Comparison of ENCODE assay signal across 9 mouse cellular contexts in genomic region chr7:27184964-27185363, GRCm38 (mm10). TPM values are rescaled to one million over a fixed set of nuclear protein-coding genes. Genes with fewer than 3 reads are reported as not detected.
DNase-seq lines count a peak whose midpoint lies in the region; ATAC-seq and TF ChIP-seq lines count a peak whose summit lies in the region.
"Had no signal": no experiment of that assay in that cellular context is flagged by ENCODE, and none has a peak within 500 bp of the region (broad histone marks: within the 10 kb centered on the region; RNA-seq: fewer than 3 reads in every experiment).

No protein-coding gene starts in this region.

- ATAC-seq in megakaryocyte progenitor cell, adult 5-6 weeks (replicated peaks; ENCODE audit: poor library complexity): peak; percentile 96
- ATAC-seq in hindbrain, embryonic 12.5 days (ENCODE audit: low FRiP score): no peak

- H3K27ac ChIP-seq in layer of hippocampus, adult 2 months: no peak overlapping the region
- no peak overlapping the region for H3K27ac ChIP-seq in ES-E14 (ENCODE audit: insufficient read depth, low read depth, low read length, poor library complexity, severe bottlenecking)
- H3K27ac ChIP-seq in hindbrain, embryonic 12.5 days: no peak overlapping the region
- H3K27ac ChIP-seq: heart, embryonic 15.5 days had no signal

- TF ChIP-seq CTCF in layer of hippocampus, adult 2 months (conservative IDR thresholded peaks at IDR 0.05): peak; percentile 77
- TF ChIP-seq CTCF in brain, embryonic 14.5 days (IDR thresholded peaks at IDR 0.05; ENCODE audit: borderline replicate concordance, extremely low read depth, insufficient read depth, insufficient read length): peak; percentile 73

- TF ChIP-seq POLR2A in brain, embryonic 14.5 days (IDR thresholded peaks at IDR 0.05; ENCODE audit: borderline replicate concordance, extremely low read depth, insufficient read depth, insufficient read length, poor library complexity, severe bottlenecking): no peak

- 72% methylated on average over 3 of the region's 3 CpGs for WGBS in hindbrain, embryonic 12.5 days

- peaks cover 6 to 27% of the 10 kb centered on the region in 2 experiments for H3K4me1 ChIP-seq in ES-E14 (ENCODE audit: control insufficient read depth in 2 of 2, insufficient read depth in 2 of 2, low read length in 2 of 2, poor library complexity in 1 of 2)
- H3K4me1 ChIP-seq in hindbrain, embryonic 12.5 days: 0 out of 2 replicates have a peak, but pooled peaks cover 2% of the 10 kb centered on the region

- H3K27me3 ChIP-seq in hindbrain, embryonic 12.5 days: no peaks in the 10 kb centered on the region
- H3K27me3 ChIP-seq: heart, embryonic 15.5 days had no signal

- H3K4me2 ChIP-seq in hindbrain, embryonic 12.5 days (replicated peaks): no peak overlapping the region
- H3K4me2 ChIP-seq: heart, embryonic 15.5 days had no signal

- H3K4me3 ChIP-seq in layer of hippocampus, adult 2 months: no peak overlapping the region
- no peak overlapping the region for H3K4me3 ChIP-seq in ES-E14 (ENCODE audit: insufficient read depth in 1 of 2, low read depth in 1 of 2, low read length in 2 of 2, poor library complexity in 1 of 2, severe bottlenecking in 1 of 2)
- H3K4me3 ChIP-seq in hindbrain, embryonic 12.5 days: no peak overlapping the region
- H3K4me3 ChIP-seq: heart, embryonic 15.5 days had no signal

- DNase-seq in layer of hippocampus, adult 2 months (ENCODE audit: low spot score in 2 of 2): no peak
- DNase-seq in layer of hippocampus, adult 11-12 months (ENCODE audit: low spot score): no peak
- DNase-seq in ES-E14 (ENCODE audit: low read depth, low spot score): peak; percentile 78
- DNase-seq in brain, embryonic 14.5 days (ENCODE audit: low read depth): peak; percentile 40
- no peak for DNase-seq in cerebellum, adult 11 months
- no peak for DNase-seq in layer of hippocampus, postnatal 25 days (ENCODE audit: extremely low spot score in 1 of 2, low spot score in 1 of 2)

- no peaks in the 10 kb centered on the region for H3K9me3 ChIP-seq in ES-E14 (ENCODE audit: control insufficient read depth, insufficient read depth, low read depth, low read length)
- no peaks in the 10 kb centered on the region for H3K9me3 ChIP-seq in hindbrain, embryonic 12.5 days (replicated peaks)
- H3K9me3 ChIP-seq: heart, embryonic 15.5 days had no signal

- H3K9ac ChIP-seq in ES-E14 (ENCODE audit: insufficient read depth, low read depth, low read length, poor library complexity, severe bottlenecking): no peak overlapping the region
- H3K9ac ChIP-seq in hindbrain, embryonic 12.5 days: no peak overlapping the region
- H3K9ac ChIP-seq: heart, embryonic 15.5 days had no signal

- peaks cover 49% of the 10 kb centered on the region for H3K36me3 ChIP-seq in ES-E14 (ENCODE audit: control insufficient read depth, insufficient read depth, low read length, poor library complexity, severe bottlenecking)
- H3K36me3 ChIP-seq in hindbrain, embryonic 12.5 days: peaks cover 68% of the 10 kb centered on the region

- in situ Hi-C loops in ES-E14 (cut with MboI; ENCODE audit: low sequenced_read_pairs in 2 of 2, unreplicated experiment in 2 of 2): no loop called here

TF ChIP-seq in ES-E14, 5 proteins besides CTCF, POLR2A, EP300 and RAD21:
- TF ChIP-seq MAFK (IDR thresholded peaks at IDR 0.05; ENCODE audit: insufficient read depth, low read depth, low read length): no peak
- peak; percentile 44; the same call in 1 of the 2 replicates for TF ChIP-seq ZNF384 (IDR thresholded peaks at IDR 0.05; ENCODE audit: low read depth, low read length)
- peak; percentile 37; the same call in 1 of the 2 replicates for TF ChIP-seq CHD2 (IDR thresholded peaks at IDR 0.05; ENCODE audit: low read depth, low read length)
- TF ChIP-seq HCFC1 (IDR thresholded peaks at IDR 0.05; ENCODE audit: borderline replicate concordance, insufficient read depth, low read length): no peak
- TF ChIP-seq ZC3H11A (IDR thresholded peaks at IDR 0.05; ENCODE audit: borderline replicate concordance, low read depth, low read length): 0 out of 2 replicates have a peak, but pooled peaks have one; percentile 18

RNA-seq across cellular contexts. Expression of gene Mia, which starts 4.0 kb away (rescaled TPM):
- total RNA-seq in layer of hippocampus, adult 2 months (2021): 1 to 10 TPM; 2.2 to 2.7 TPM
- 12.5 and 36.3 TPM in 2 replicates for total RNA-seq in ES-E14 (2012; rRNA removed)
- polyA plus RNA-seq in brain, embryonic 14.5 days (2012; rRNA removed): 12.3 and 14.6 TPM in 2 replicates
- 0.24 TPM in 1 of 2 replicates, not detected in the other for total RNA-seq in megakaryocyte progenitor cell, adult 5-6 weeks (2015)
- not detected in 2 replicates for total RNA-seq in megakaryocyte progenitor cell, adult 5-6 weeks (2017)
- total RNA-seq in layer of hippocampus, postnatal 25 days (2021): 1 to 10 TPM; 2.3 to 2.4 TPM
- polyA plus RNA-seq in hindbrain, embryonic 12.5 days (2016; fragmentation: Nextera tagmentation; extraction: Ambion mirVana): 20.0 and 25.6 TPM in 2 replicates

RNA-seq across cellular contexts. Expression of gene Gm21983, which starts 4.1 kb away (rescaled TPM):
- total RNA-seq in layer of hippocampus, adult 2 months (2021): not detected
- 1.3 TPM in 1 of 2 replicates, not detected in the other for total RNA-seq in ES-E14 (2012; rRNA removed)
- 0.16 TPM in 1 of 2 replicates, not detected in the other for polyA plus RNA-seq in brain, embryonic 14.5 days (2012; rRNA removed)
- total RNA-seq in megakaryocyte progenitor cell, adult 5-6 weeks (2015): not detected in 2 replicates
- not detected in 2 replicates for total RNA-seq in megakaryocyte progenitor cell, adult 5-6 weeks (2017)
- not detected for total RNA-seq in layer of hippocampus, postnatal 25 days (2021)
- 0.85 and 1.9 TPM in 2 replicates for polyA plus RNA-seq in hindbrain, embryonic 12.5 days (2016; fragmentation: Nextera tagmentation; extraction: Ambion mirVana)
- polyA plus RNA-seq: heart, embryonic 15.5 days had no signal

RNA-seq across cellular contexts. Expression of gene Rab4b, which starts 6.3 kb away (rescaled TPM):
- 10 to 100 TPM; 97.4 to 98.8 TPM for total RNA-seq in layer of hippocampus, adult 2 months (2021)
- total RNA-seq in ES-E14 (2012; rRNA removed): 28.3 and 44.2 TPM in 2 replicates
- polyA plus RNA-seq in brain, embryonic 14.5 days (2012; rRNA removed): 81.4 and 86.7 TPM in 2 replicates
- 43.2 and 43.5 TPM in 2 replicates for total RNA-seq in megakaryocyte progenitor cell, adult 5-6 weeks (2015)
- 8.5 and 9.8 TPM in 2 replicates for total RNA-seq in megakaryocyte progenitor cell, adult 5-6 weeks (2017)
- 10 to 100 TPM; 89.6 to 92.5 TPM for total RNA-seq in layer of hippocampus, postnatal 25 days (2021)
- polyA plus RNA-seq in hindbrain, embryonic 12.5 days (2016; fragmentation: Nextera tagmentation; extraction: Ambion mirVana): 86.6 and 101 TPM in 2 replicates

RNA-seq across cellular contexts. Expression of gene BC024978, which starts 10.6 kb away (rescaled TPM):
- 10 to 100 TPM; 19.5 to 21.7 TPM for total RNA-seq in layer of hippocampus, adult 2 months (2021)
- 10.4 and 12.0 TPM in 2 replicates for total RNA-seq in ES-E14 (2012; rRNA removed)
- 11.9 and 13.2 TPM in 2 replicates for polyA plus RNA-seq in brain, embryonic 14.5 days (2012; rRNA removed)
- total RNA-seq in megakaryocyte progenitor cell, adult 5-6 weeks (2015): 6.0 and 6.1 TPM in 2 replicates
- total RNA-seq in megakaryocyte progenitor cell, adult 5-6 weeks (2017): 0.58 and 1.0 TPM in 2 replicates
- 10 to 100 TPM; 22.4 to 25.9 TPM for total RNA-seq in layer of hippocampus, postnatal 25 days (2021)
- 3.2 and 3.9 TPM in 2 replicates for polyA plus RNA-seq in hindbrain, embryonic 12.5 days (2016; fragmentation: Nextera tagmentation; extraction: Ambion mirVana)

RNA-seq across cellular contexts. Expression of gene Snrpa, which starts 11.1 kb away (rescaled TPM):
- total RNA-seq in layer of hippocampus, adult 2 months (2021): 10 to 100 TPM; 84.8 to 91.0 TPM
- total RNA-seq in ES-E14 (2012; rRNA removed): 113 and 129 TPM in 2 replicates
- 320 and 444 TPM in 2 replicates for polyA plus RNA-seq in brain, embryonic 14.5 days (2012; rRNA removed)
- total RNA-seq in megakaryocyte progenitor cell, adult 5-6 weeks (2015): 206 and 215 TPM in 2 replicates
- total RNA-seq in megakaryocyte progenitor cell, adult 5-6 weeks (2017): 88.4 and 96.6 TPM in 2 replicates
- total RNA-seq in layer of hippocampus, postnatal 25 days (2021): 10 to 100 TPM; 83.1 to 89.2 TPM
- polyA plus RNA-seq in hindbrain, embryonic 12.5 days (2016; fragmentation: Nextera tagmentation; extraction: Ambion mirVana): 233 and 254 TPM in 2 replicates

Comparison
In these comparisons a context has a peak if more than half of its experiments do, and no peak if none do; other contexts are left out.
1. DNase-seq: peak in ES-E14 (single experiment) and brain, embryonic 14.5 days (single experiment); none in layer of hippocampus, adult 2 months (0 of 2), layer of hippocampus, adult 11-12 months (single experiment), cerebellum, adult 11 months (single experiment) and layer of hippocampus, postnatal 25 days (0 of 2).